Mouse (Mus musculus) c-Kit-positive CD71-positive TER-119-positive erythroid progenitor cells, embryonic 14.5 days (primary cell): Measurements from ENCODE around the gene Olfr122.

Experiments used
- DNase-seq: peaks from one replicate; pipeline ENCODE4 v3.0.0-alpha.2; 2013; ENCODE audit warnings: low spot score

Gene Olfr122

GRCm38 (mm10) chr17:37768307-37768706, at the start of gene Olfr122:
TSS of gene Olfr122 (plus strand) at chr17:37768607.
- DNase-seq = no peak

GRCm38 (mm10) chr17:37721508-37721907, 46.9 kb upstream of the Olfr122 start, which contains the start of gene Olfr120:
TSS of gene Olfr120 (plus strand) at chr17:37721808.
- no peak for DNase-seq

GRCm38 (mm10) chr17:37738070-37738469, 30.3 kb upstream of the Olfr122 start:
- DNase-seq = no peak

- DNase-seq = no peak
Measured at GRCm38 (mm10) chr17:37793229-37793628, 24.8 kb downstream of the Olfr122 start, which contains the start of gene Olfr123. TSS of gene Olfr123 (plus strand) at chr17:37793529.

GRCm38 (mm10) chr17:37799588-37799987, 31.2 kb downstream of the Olfr122 start, which contains the start of gene Olfr124:
TSS of gene Olfr124 (plus strand) at chr17:37799888.
- no peak for DNase-seq
